ENCODE assay signal across 8 mouse cellular contexts in the genomic region with DNA sequence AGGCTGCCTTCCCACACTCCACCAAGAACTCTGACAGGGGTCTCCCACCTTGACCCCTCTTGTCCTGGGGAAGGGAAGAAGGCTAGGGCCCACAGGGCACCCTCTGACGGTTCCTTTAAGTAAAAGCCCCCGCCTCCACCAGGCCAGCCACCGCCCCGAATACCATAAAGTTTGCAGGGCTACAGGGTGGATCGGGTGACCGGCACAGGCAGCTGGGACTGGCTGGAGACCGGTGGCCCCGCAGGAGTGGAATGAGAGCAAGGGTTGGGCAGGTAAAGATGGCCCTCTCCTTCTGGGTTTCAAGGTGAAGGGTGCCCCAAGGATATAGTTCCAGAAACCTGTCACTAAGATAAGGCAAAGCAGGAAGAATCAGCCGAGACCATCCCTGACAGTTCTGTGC. TPM values are rescaled to one million over a fixed set of nuclear protein-coding genes. Genes with fewer than 3 reads are reported as not detected.
DNase-seq lines count a peak whose midpoint lies in the region; ATAC-seq and TF ChIP-seq lines count a peak whose summit lies in the region.

No protein-coding gene starts in this region.

- no peaks in the 10 kb centered on the region for H3K36me3 ChIP-seq in liver, postnatal 0 days (replicated peaks; ENCODE audit: insufficient read depth, low read length)
- no peaks in the 10 kb centered on the region for H3K36me3 ChIP-seq in liver, embryonic 12.5 days
- no peaks in the 10 kb centered on the region for H3K36me3 ChIP-seq in heart, embryonic 14.5 days (ENCODE audit: control insufficient read depth, insufficient read depth, low read length)
- 0 out of 2 replicates have a peak, but pooled peaks cover under 1% of the 10 kb centered on the region for H3K36me3 ChIP-seq in kidney, embryonic 15.5 days
- H3K36me3 ChIP-seq in neural tube, embryonic 12.5 days = no peaks in the 10 kb centered on the region

- H3K4me2 ChIP-seq in liver, postnatal 0 days (ENCODE audit: low read depth, low read length) = peak overlapping the region; percentile 51
- H3K4me2 ChIP-seq in liver, embryonic 12.5 days = no peak overlapping the region
- H3K4me2 ChIP-seq in heart, embryonic 14.5 days (ENCODE audit: low read length) = peak overlapping the region; percentile 61
- H3K4me2 ChIP-seq in kidney, embryonic 15.5 days = peak overlapping the region; percentile 45
- H3K4me2 ChIP-seq in neural tube, embryonic 12.5 days (replicated peaks) = peak overlapping the region; percentile 25; the same call in 1 of the 2 replicates

- no peak for TF ChIP-seq CTCF in liver, postnatal 0 days (IDR thresholded peaks at IDR 0.05; ENCODE audit: low read depth)

- peak overlapping the region; percentile 10; the same call in 1 of the 2 replicates for H3K4me3 ChIP-seq in liver, postnatal 0 days (ENCODE audit: low read depth, low read length)
- H3K4me3 ChIP-seq in liver, embryonic 12.5 days = no peak overlapping the region
- peak overlapping the region; percentile 36 to 37 for H3K4me3 ChIP-seq in heart, embryonic 14.5 days (ENCODE audit: control insufficient read depth in 1 of 2, insufficient read depth in 1 of 2, low read depth in 1 of 2, low read length in 2 of 2)
- H3K4me3 ChIP-seq in kidney, embryonic 15.5 days (replicated peaks) = peak overlapping the region; percentile 25
- no peak overlapping the region for H3K4me3 ChIP-seq in neural tube, embryonic 12.5 days

- H3K27me3 ChIP-seq in liver, postnatal 0 days (ENCODE audit: insufficient read depth, low read length) = no peaks in the 10 kb centered on the region
- H3K27me3 ChIP-seq in liver, embryonic 12.5 days (replicated peaks) = peaks cover 43% of the 10 kb centered on the region
- no peaks in the 10 kb centered on the region for H3K27me3 ChIP-seq in heart, embryonic 14.5 days (ENCODE audit: control insufficient read depth, insufficient read depth, low read length)
- no peaks in the 10 kb centered on the region for H3K27me3 ChIP-seq in kidney, embryonic 15.5 days
- no peaks in the 10 kb centered on the region for H3K27me3 ChIP-seq in neural tube, embryonic 12.5 days (replicated peaks)

- intact Hi-C loops in left cerebral cortex, postnatal 4 days (cut with DNase I) = no loop called here

- no peak for TF ChIP-seq EP300 in liver, postnatal 0 days (IDR thresholded peaks at IDR 0.05; ENCODE audit: low read depth)

- no peak for DNase-seq in liver, postnatal 0 days
- DNase-seq in embryo, embryonic 10 days (ENCODE audit: low spot score) = no peak
- no peak for DNase-seq in left cerebral cortex, postnatal 4 days

- peaks cover 26% of the 10 kb centered on the region for H3K4me1 ChIP-seq in liver, postnatal 0 days (ENCODE audit: insufficient read depth)
- H3K4me1 ChIP-seq in liver, embryonic 12.5 days = peaks cover 53% of the 10 kb centered on the region
- H3K4me1 ChIP-seq in heart, embryonic 14.5 days (ENCODE audit: control insufficient read depth in 2 of 2, insufficient read depth in 2 of 2, low read length in 2 of 2) = peaks cover 49 to 72% of the 10 kb centered on the region in 2 experiments
- peaks cover 90% of the 10 kb centered on the region for H3K4me1 ChIP-seq in kidney, embryonic 15.5 days
- peaks cover 57% of the 10 kb centered on the region for H3K4me1 ChIP-seq in neural tube, embryonic 12.5 days

- no peak overlapping the region for H3K27ac ChIP-seq in liver, postnatal 0 days (ENCODE audit: low read depth)
- no peak overlapping the region for H3K27ac ChIP-seq in liver, embryonic 12.5 days
- peak overlapping the region; percentile 20 to 83; a peak in 3 of 4 replicates for H3K27ac ChIP-seq in heart, embryonic 14.5 days (replicated peaks in 1 of 2; ENCODE audit: control insufficient read depth in 1 of 2, insufficient read depth in 1 of 2, low read depth in 2 of 2, low read length in 2 of 2)
- H3K27ac ChIP-seq in kidney, embryonic 15.5 days = peak overlapping the region; percentile 94
- H3K27ac ChIP-seq in neural tube, embryonic 12.5 days = no peak overlapping the region

- no peaks in the 10 kb centered on the region for H3K9me3 ChIP-seq in liver, postnatal 0 days (ENCODE audit: low read length)
- no peaks in the 10 kb centered on the region for H3K9me3 ChIP-seq in liver, embryonic 12.5 days (replicated peaks)
- H3K9me3 ChIP-seq in heart, embryonic 14.5 days (ENCODE audit: control insufficient read depth, low read length) = no peaks in the 10 kb centered on the region
- no peaks in the 10 kb centered on the region for H3K9me3 ChIP-seq in kidney, embryonic 15.5 days (replicated peaks)
- no peaks in the 10 kb centered on the region for H3K9me3 ChIP-seq in neural tube, embryonic 12.5 days

- ATAC-seq in liver, postnatal 0 days = no peak
- no peak for ATAC-seq in liver, embryonic 12.5 days
- no peak for ATAC-seq in heart, embryonic 14.5 days (ENCODE audit: insufficient number of reproducible peaks, insufficient read depth, low FRiP score, low read depth)
- peak; percentile 47 for ATAC-seq in kidney, embryonic 15.5 days (replicated peaks; ENCODE audit: low FRiP score)
- ATAC-seq in neural tube, embryonic 12.5 days (ENCODE audit: low FRiP score, low read depth) = no peak
- no peak for ATAC-seq in megakaryocyte progenitor cell, adult 5-6 weeks (replicated peaks; ENCODE audit: poor library complexity)

- WGBS in liver, postnatal 0 days (ENCODE audit: insufficient replicate concordance) = 46% methylated on average over 9 of the region's 9 CpGs
- WGBS in liver, embryonic 12.5 days (ENCODE audit: insufficient replicate concordance) = 30% methylated on average over 9 of the region's 9 CpGs
- WGBS in heart, embryonic 14.5 days = 16% methylated on average over 9 of the region's 9 CpGs
- WGBS in kidney, embryonic 15.5 days = 8% methylated on average over 9 of the region's 9 CpGs
- WGBS in neural tube, embryonic 12.5 days = 9% methylated on average over 9 of the region's 9 CpGs

- H3K9ac ChIP-seq in liver, postnatal 0 days (replicated peaks) = no peak overlapping the region; the same call in 1 of the 2 replicates
- no peak overlapping the region for H3K9ac ChIP-seq in liver, embryonic 12.5 days
- H3K9ac ChIP-seq in heart, embryonic 14.5 days (ENCODE audit: low read length) = peak overlapping the region; percentile 70
- 0 out of 2 replicates have a peak overlapping the region, but pooled peaks have one; percentile 15 for H3K9ac ChIP-seq in kidney, embryonic 15.5 days
- H3K9ac ChIP-seq in neural tube, embryonic 12.5 days = no peak overlapping the region

RNA-seq across cellular contexts. Expression of a gene that starts 2.4 kb away (rescaled TPM):
- polyA plus RNA-seq in liver, postnatal 0 days (2015; fragmentation: Nextera tagmentation; extraction: Ambion mirVana) = 0.41 and 0.56 TPM in 2 replicates
- 0.35 and 0.52 TPM in 2 replicates for polyA plus RNA-seq in liver, embryonic 12.5 days (2016; fragmentation: Nextera tagmentation; extraction: Ambion mirVana)
- 6.5 and 7.2 TPM in 2 replicates for polyA plus RNA-seq in heart, embryonic 14.5 days (2014; fragmentation: Nextera tagmentation; extraction: Ambion mirVana)
- polyA plus RNA-seq in kidney, embryonic 15.5 days (2015; fragmentation: Nextera tagmentation; extraction: Ambion mirVana) = 21.1 and 22.5 TPM in 2 replicates
- 4.7 and 4.8 TPM in 2 replicates for polyA plus RNA-seq in neural tube, embryonic 12.5 days (2016; fragmentation: Nextera tagmentation; extraction: Ambion mirVana)
- 1 to 10 TPM; 3.9 to 5.6 TPM for total RNA-seq in left cerebral cortex, postnatal 4 days (2021)
- total RNA-seq in megakaryocyte progenitor cell, adult 5-6 weeks (2015) = not detected in 2 replicates
- total RNA-seq in megakaryocyte progenitor cell, adult 5-6 weeks (2017) = not detected in 2 replicates

RNA-seq across cellular contexts. Expression of a gene that starts 19.1 kb away (rescaled TPM):
- 63.6 and 68.0 TPM in 2 replicates for polyA plus RNA-seq in liver, postnatal 0 days (2015; fragmentation: Nextera tagmentation; extraction: Ambion mirVana)
- 171 TPM in 2 replicates for polyA plus RNA-seq in liver, embryonic 12.5 days (2016; fragmentation: Nextera tagmentation; extraction: Ambion mirVana)
- polyA plus RNA-seq in heart, embryonic 14.5 days (2014; fragmentation: Nextera tagmentation; extraction: Ambion mirVana) = 44.6 and 45.7 TPM in 2 replicates
- polyA plus RNA-seq in kidney, embryonic 15.5 days (2015; fragmentation: Nextera tagmentation; extraction: Ambion mirVana) = 47.8 and 55.8 TPM in 2 replicates
- polyA plus RNA-seq in neural tube, embryonic 12.5 days (2016; fragmentation: Nextera tagmentation; extraction: Ambion mirVana) = 20.6 and 23.3 TPM in 2 replicates
- 10 to 100 TPM; 12.5 to 14.5 TPM for total RNA-seq in left cerebral cortex, postnatal 4 days (2021)
- total RNA-seq in megakaryocyte progenitor cell, adult 5-6 weeks (2015) = 68.0 and 93.4 TPM in 2 replicates
- 31.5 and 72.4 TPM in 2 replicates for total RNA-seq in megakaryocyte progenitor cell, adult 5-6 weeks (2017)

RNA-seq across cellular contexts. Expression of a gene that starts 26.0 kb away (rescaled TPM):
- polyA plus RNA-seq in liver, postnatal 0 days (2015; fragmentation: Nextera tagmentation; extraction: Ambion mirVana) = 0.65 and 0.86 TPM in 2 replicates
- polyA plus RNA-seq in liver, embryonic 12.5 days (2016; fragmentation: Nextera tagmentation; extraction: Ambion mirVana) = 0.99 and 1.2 TPM in 2 replicates
- polyA plus RNA-seq in heart, embryonic 14.5 days (2014; fragmentation: Nextera tagmentation; extraction: Ambion mirVana) = 0.46 and 0.53 TPM in 2 replicates
- 1.3 TPM in 2 replicates for polyA plus RNA-seq in kidney, embryonic 15.5 days (2015; fragmentation: Nextera tagmentation; extraction: Ambion mirVana)
- polyA plus RNA-seq in neural tube, embryonic 12.5 days (2016; fragmentation: Nextera tagmentation; extraction: Ambion mirVana) = 0.84 and 1.5 TPM in 2 replicates
- total RNA-seq in left cerebral cortex, postnatal 4 days (2021) = 1 to 10 TPM; 1.5 to 2.1 TPM
- 1.4 and 1.7 TPM in 2 replicates for total RNA-seq in megakaryocyte progenitor cell, adult 5-6 weeks (2015)
- 0.58 TPM in 1 of 2 replicates, not detected in the other for total RNA-seq in megakaryocyte progenitor cell, adult 5-6 weeks (2017)

RNA-seq across cellular contexts. Expression of a gene that starts 27.9 kb away (rescaled TPM):
- 10.4 and 11.6 TPM in 2 replicates for polyA plus RNA-seq in liver, postnatal 0 days (2015; fragmentation: Nextera tagmentation; extraction: Ambion mirVana)
- 12.5 and 12.9 TPM in 2 replicates for polyA plus RNA-seq in liver, embryonic 12.5 days (2016; fragmentation: Nextera tagmentation; extraction: Ambion mirVana)
- polyA plus RNA-seq in heart, embryonic 14.5 days (2014; fragmentation: Nextera tagmentation; extraction: Ambion mirVana) = 10.0 and 14.9 TPM in 2 replicates
- polyA plus RNA-seq in kidney, embryonic 15.5 days (2015; fragmentation: Nextera tagmentation; extraction: Ambion mirVana) = 16.0 and 19.3 TPM in 2 replicates
- 12.6 and 15.8 TPM in 2 replicates for polyA plus RNA-seq in neural tube, embryonic 12.5 days (2016; fragmentation: Nextera tagmentation; extraction: Ambion mirVana)
- 10 to 100 TPM; 11.9 to 13.0 TPM for total RNA-seq in left cerebral cortex, postnatal 4 days (2021)
- total RNA-seq in megakaryocyte progenitor cell, adult 5-6 weeks (2015) = 9.3 and 15.4 TPM in 2 replicates
- 9.3 and 10.4 TPM in 2 replicates for total RNA-seq in megakaryocyte progenitor cell, adult 5-6 weeks (2017)

RNA-seq across cellular contexts. Expression of a gene that starts 28.6 kb away (rescaled TPM):
- polyA plus RNA-seq in liver, postnatal 0 days (2015; fragmentation: Nextera tagmentation; extraction: Ambion mirVana) = 146 and 159 TPM in 2 replicates
- polyA plus RNA-seq in liver, embryonic 12.5 days (2016; fragmentation: Nextera tagmentation; extraction: Ambion mirVana) = 206 and 210 TPM in 2 replicates
- 379 and 410 TPM in 2 replicates for polyA plus RNA-seq in heart, embryonic 14.5 days (2014; fragmentation: Nextera tagmentation; extraction: Ambion mirVana)
- 403 and 424 TPM in 2 replicates for polyA plus RNA-seq in kidney, embryonic 15.5 days (2015; fragmentation: Nextera tagmentation; extraction: Ambion mirVana)
- polyA plus RNA-seq in neural tube, embryonic 12.5 days (2016; fragmentation: Nextera tagmentation; extraction: Ambion mirVana) = 465 and 488 TPM in 2 replicates
- 100 to 1,000 TPM; 302 to 303 TPM for total RNA-seq in left cerebral cortex, postnatal 4 days (2021)
- total RNA-seq in megakaryocyte progenitor cell, adult 5-6 weeks (2015) = 333 and 362 TPM in 2 replicates
- 423 and 432 TPM in 2 replicates for total RNA-seq in megakaryocyte progenitor cell, adult 5-6 weeks (2017)

Comparison
In these comparisons a context has a peak if more than half of its experiments do, and no peak if none do; other contexts are left out.
1. H3K4me3 ChIP-seq: peak in liver, postnatal 0 days (single experiment), heart, embryonic 14.5 days (2 of 2) and kidney, embryonic 15.5 days (single experiment); none in liver, embryonic 12.5 days (single experiment) and neural tube, embryonic 12.5 days (single experiment).
2. H3K27ac ChIP-seq: peak in heart, embryonic 14.5 days (2 of 2) and kidney, embryonic 15.5 days (single experiment); none in liver, postnatal 0 days (single experiment), liver, embryonic 12.5 days (single experiment) and neural tube, embryonic 12.5 days (single experiment).
3. H3K9ac ChIP-seq: peak in heart, embryonic 14.5 days (single experiment) and kidney, embryonic 15.5 days (single experiment); none in liver, postnatal 0 days (single experiment), liver, embryonic 12.5 days (single experiment) and neural tube, embryonic 12.5 days (single experiment).